8 mouse cellular contexts compared by ENCODE assay signal in the genomic region with DNA sequence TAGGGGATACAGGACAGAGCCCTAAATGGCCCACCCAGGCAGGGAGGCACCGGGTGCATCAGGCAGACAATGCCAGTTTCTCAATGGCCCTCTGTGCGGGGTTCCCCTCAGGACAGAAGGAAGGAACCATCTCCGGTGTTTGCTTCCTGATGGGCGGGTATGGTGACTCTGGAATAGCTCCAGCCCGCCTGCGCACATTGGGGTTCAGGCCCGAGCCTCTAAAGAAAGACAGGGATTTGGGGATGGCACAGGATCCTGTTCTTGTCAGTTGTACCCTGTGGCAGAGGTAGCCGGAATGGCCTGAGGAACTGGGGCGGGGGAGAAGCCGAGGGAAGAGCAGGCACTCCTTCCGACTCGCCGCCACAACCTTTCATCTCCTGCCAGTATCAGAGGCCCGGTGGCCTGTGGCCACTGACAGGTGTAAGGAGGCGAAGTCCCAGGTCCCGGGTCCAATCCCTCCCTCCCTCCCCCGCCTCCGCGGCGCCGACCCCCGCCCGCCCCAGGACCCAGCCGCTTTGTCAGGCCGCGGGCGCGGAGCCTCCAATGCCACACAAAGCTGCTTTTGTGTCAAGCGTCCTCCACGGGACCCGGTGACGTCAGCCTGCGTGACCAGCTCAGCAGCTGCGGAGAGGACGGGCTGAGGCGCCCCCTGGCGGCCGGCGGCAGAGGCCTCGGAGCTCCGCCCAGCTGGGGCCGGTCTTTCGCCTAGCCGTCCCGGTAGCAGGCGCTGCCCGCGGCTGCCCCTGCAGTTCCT. TPM values are rescaled to one million over a fixed set of nuclear protein-coding genes. Genes with fewer than 3 reads are reported as not detected.
DNase-seq lines count a peak whose midpoint lies in the region; ATAC-seq and TF ChIP-seq lines count a peak whose summit lies in the region.

No protein-coding gene starts in this region.

- no peak for TF ChIP-seq EP300 in liver, embryonic 14.5 days (IDR thresholded peaks at IDR 0.05; ENCODE audit: low read depth)
- peak; percentile 86 for TF ChIP-seq EP300 in stomach, postnatal 0 days (optimal IDR thresholded peaks at IDR 0.05)

- TF ChIP-seq CTCF in liver, embryonic 14.5 days (IDR thresholded peaks at IDR 0.05; ENCODE audit: low read depth): peak; percentile 91
- TF ChIP-seq CTCF in stomach, postnatal 0 days (IDR thresholded peaks at IDR 0.05; ENCODE audit: low read depth): peak; percentile 97

- H3K36me3 ChIP-seq in heart, embryonic 14.5 days (ENCODE audit: control insufficient read depth, insufficient read depth, low read length): peaks cover 39% of the 10 kb centered on the region
- H3K36me3 ChIP-seq in liver, embryonic 14.5 days (replicated peaks; ENCODE audit: control insufficient read depth, insufficient read depth, low read depth): peaks cover 25% of the 10 kb centered on the region
- peaks cover 20% of the 10 kb centered on the region for H3K36me3 ChIP-seq in neural tube, embryonic 11.5 days (ENCODE audit: control insufficient read depth, insufficient read depth, low read length)
- H3K36me3 ChIP-seq in stomach, postnatal 0 days (ENCODE audit: control insufficient read depth, insufficient read depth, low read length): peaks cover 22% of the 10 kb centered on the region

- H3K9me3 ChIP-seq in heart, embryonic 14.5 days (ENCODE audit: control insufficient read depth, low read length): no peaks in the 10 kb centered on the region
- no peaks in the 10 kb centered on the region for H3K9me3 ChIP-seq in liver, embryonic 14.5 days (ENCODE audit: control insufficient read depth, low read length)
- no peaks in the 10 kb centered on the region for H3K9me3 ChIP-seq in neural tube, embryonic 11.5 days (ENCODE audit: control insufficient read depth, low read length)
- no peaks in the 10 kb centered on the region for H3K9me3 ChIP-seq in stomach, postnatal 0 days (ENCODE audit: control insufficient read depth, low read length)

- peak overlapping the region; percentile 93 for H3K27ac ChIP-seq in brown adipose tissue, adult 24 weeks (replicated peaks; ENCODE audit: low read depth, low read length)
- H3K27ac ChIP-seq in heart, embryonic 14.5 days (replicated peaks in 1 of 2; ENCODE audit: control insufficient read depth in 1 of 2, insufficient read depth in 1 of 2, low read depth in 2 of 2, low read length in 2 of 2): peak overlapping the region; percentile 86 to 94
- peak overlapping the region; percentile 49 for H3K27ac ChIP-seq in liver, embryonic 14.5 days
- H3K27ac ChIP-seq in neural tube, embryonic 11.5 days (ENCODE audit: low read depth, low read length): peak overlapping the region; percentile 98
- peak overlapping the region; percentile 96 for H3K27ac ChIP-seq in stomach, postnatal 0 days (replicated peaks)

- H3K27me3 ChIP-seq in heart, embryonic 14.5 days (ENCODE audit: control insufficient read depth, insufficient read depth, low read length): no peaks in the 10 kb centered on the region
- no peaks in the 10 kb centered on the region for H3K27me3 ChIP-seq in liver, embryonic 14.5 days (ENCODE audit: control insufficient read depth, insufficient read depth, low read length)
- no peaks in the 10 kb centered on the region for H3K27me3 ChIP-seq in neural tube, embryonic 11.5 days (ENCODE audit: control insufficient read depth, insufficient read depth, low read length)
- no peaks in the 10 kb centered on the region for H3K27me3 ChIP-seq in stomach, postnatal 0 days (ENCODE audit: control insufficient read depth, insufficient read depth, low read length)

- H3K4me2 ChIP-seq in heart, embryonic 14.5 days (ENCODE audit: low read length): peak overlapping the region; percentile 70
- H3K4me2 ChIP-seq in liver, embryonic 14.5 days (ENCODE audit: low read depth): peak overlapping the region; percentile 82
- H3K4me2 ChIP-seq in neural tube, embryonic 11.5 days (ENCODE audit: low read depth): peak overlapping the region; percentile 69
- H3K4me2 ChIP-seq in stomach, postnatal 0 days (replicated peaks; ENCODE audit: low read depth): peak overlapping the region; percentile 74

- 6% methylated on average over 39 of the region's 48 CpGs for WGBS in heart, embryonic 14.5 days
- 4% methylated on average over 48 of the region's 48 CpGs for WGBS in liver, embryonic 14.5 days (ENCODE audit: insufficient replicate concordance)
- 3% methylated on average over 43 of the region's 48 CpGs for WGBS in neural tube, embryonic 11.5 days
- WGBS in stomach, postnatal 0 days: 6% methylated on average over 35 of the region's 48 CpGs

- peaks cover 11% of the 10 kb centered on the region for H3K4me1 ChIP-seq in brown adipose tissue, adult 24 weeks (ENCODE audit: control insufficient read depth, insufficient read depth, insufficient read length, low read length)
- peaks cover 38 to 61% of the 10 kb centered on the region in 2 experiments for H3K4me1 ChIP-seq in heart, embryonic 14.5 days (ENCODE audit: control insufficient read depth in 2 of 2, insufficient read depth in 2 of 2, low read length in 2 of 2)
- peaks cover 5 to 17% of the 10 kb centered on the region in 2 experiments for H3K4me1 ChIP-seq in liver, embryonic 14.5 days (replicated peaks; ENCODE audit: control insufficient read depth in 2 of 2, insufficient read depth in 2 of 2, low read length in 1 of 2)
- peaks cover 38% of the 10 kb centered on the region for H3K4me1 ChIP-seq in neural tube, embryonic 11.5 days (ENCODE audit: control insufficient read depth, insufficient read depth, low read length)
- H3K4me1 ChIP-seq in stomach, postnatal 0 days (replicated peaks; ENCODE audit: control insufficient read depth, insufficient read depth): peaks cover 16% of the 10 kb centered on the region

- peak overlapping the region; percentile 80 for H3K9ac ChIP-seq in heart, embryonic 14.5 days (ENCODE audit: low read length)
- H3K9ac ChIP-seq in liver, embryonic 14.5 days (replicated peaks): peak overlapping the region; percentile 73
- peak overlapping the region; percentile 72 for H3K9ac ChIP-seq in neural tube, embryonic 11.5 days (ENCODE audit: low read length)
- peak overlapping the region; percentile 72 for H3K9ac ChIP-seq in stomach, postnatal 0 days (ENCODE audit: low read length)

- DNase-seq in CD4-positive, CD25-positive, alpha-beta regulatory T cell, adult 2 months (ENCODE audit: low read depth, low spot score): peak; percentile 98
- peak; percentile 49 for DNase-seq in fat pad, adult 2 months (ENCODE audit: extremely low read depth, low read depth, low spot score)
- DNase-seq in kidney, postnatal 14 days: peak; percentile 99
- peak; percentile 88 to 90 (median 90) for DNase-seq in liver, embryonic 14.5 days (ENCODE audit: low read depth in 3 of 3, low spot score in 3 of 3)
- DNase-seq in neural tube, embryonic 11.5 days (ENCODE audit: low spot score): peak; percentile 100
- peak; percentile 99 for DNase-seq in stomach, postnatal 0 days (ENCODE audit: low spot score)

- ATAC-seq in heart, embryonic 14.5 days (ENCODE audit: insufficient number of reproducible peaks, insufficient read depth, low FRiP score, low read depth): peak; percentile 87
- ATAC-seq in liver, embryonic 14.5 days (ENCODE audit: insufficient read depth): peak; percentile 93
- peak; percentile 89 for ATAC-seq in neural tube, embryonic 11.5 days (ENCODE audit: insufficient read depth, low FRiP score, low TSS enrichment)
- peak; percentile 94 for ATAC-seq in stomach, postnatal 0 days (ENCODE audit: low FRiP score, low TSS enrichment)

- H3K4me3 ChIP-seq in brown adipose tissue, adult 24 weeks (ENCODE audit: insufficient read depth, low read depth, low read length): peak overlapping the region; percentile 53
- H3K4me3 ChIP-seq in heart, embryonic 14.5 days (ENCODE audit: control insufficient read depth in 1 of 2, insufficient read depth in 1 of 2, low read depth in 1 of 2, low read length in 2 of 2): peak overlapping the region; percentile 31 to 33
- H3K4me3 ChIP-seq in liver, embryonic 14.5 days (ENCODE audit: insufficient read depth in 1 of 2, low read depth in 2 of 2, low read length in 2 of 2): peak overlapping the region; percentile 30 to 57
- H3K4me3 ChIP-seq in neural tube, embryonic 11.5 days (ENCODE audit: low read depth, low read length): peak overlapping the region; percentile 28
- H3K4me3 ChIP-seq in stomach, postnatal 0 days (ENCODE audit: low read depth, low read length): peak overlapping the region; percentile 37

RNA-seq across cellular contexts. Expression of gene Sema3b, which starts 3.3 kb away (rescaled TPM):
- 3.3 and 3.8 TPM in 2 replicates for polyA plus RNA-seq in brown adipose tissue, adult 24 weeks (2012; ENCODE audit: insufficient read depth, insufficient read length, missing spikeins)
- 6.5 and 7.2 TPM in 2 replicates for polyA plus RNA-seq in heart, embryonic 14.5 days (2014; fragmentation: Nextera tagmentation; extraction: Ambion mirVana)
- 0.22 and 0.31 TPM in 2 replicates for polyA plus RNA-seq in liver, embryonic 14.5 days (2012; rRNA removed)
- 0.25 and 0.33 TPM in 2 replicates for polyA plus RNA-seq in liver, embryonic 14.5 days (2014; fragmentation: Nextera tagmentation; extraction: Ambion mirVana)
- polyA plus RNA-seq in neural tube, embryonic 11.5 days (2014; fragmentation: Nextera tagmentation; extraction: Ambion mirVana): 2.6 and 3.0 TPM in 2 replicates
- 16.3 and 19.1 TPM in 2 replicates for polyA plus RNA-seq in stomach, postnatal 0 days (2015; fragmentation: Nextera tagmentation; extraction: Ambion mirVana)

RNA-seq across cellular contexts. Expression of gene Gnai2, which starts 22.8 kb away (rescaled TPM):
- polyA plus RNA-seq in brown adipose tissue, adult 24 weeks (2012; ENCODE audit: insufficient read depth, insufficient read length, missing spikeins): 87.2 and 112 TPM in 2 replicates
- polyA plus RNA-seq in heart, embryonic 14.5 days (2014; fragmentation: Nextera tagmentation; extraction: Ambion mirVana): 379 and 410 TPM in 2 replicates
- 94.3 and 124 TPM in 2 replicates for polyA plus RNA-seq in liver, embryonic 14.5 days (2012; rRNA removed)
- 137 and 138 TPM in 2 replicates for polyA plus RNA-seq in liver, embryonic 14.5 days (2014; fragmentation: Nextera tagmentation; extraction: Ambion mirVana)
- polyA plus RNA-seq in neural tube, embryonic 11.5 days (2014; fragmentation: Nextera tagmentation; extraction: Ambion mirVana): 434 and 452 TPM in 2 replicates
- 189 and 195 TPM in 2 replicates for polyA plus RNA-seq in stomach, postnatal 0 days (2015; fragmentation: Nextera tagmentation; extraction: Ambion mirVana)

RNA-seq across cellular contexts. Expression of gene Ifrd2, which starts 24.9 kb away (rescaled TPM):
- polyA plus RNA-seq in brown adipose tissue, adult 24 weeks (2012; ENCODE audit: insufficient read depth, insufficient read length, missing spikeins): 21.6 and 23.7 TPM in 2 replicates
- 44.6 and 45.7 TPM in 2 replicates for polyA plus RNA-seq in heart, embryonic 14.5 days (2014; fragmentation: Nextera tagmentation; extraction: Ambion mirVana)
- polyA plus RNA-seq in liver, embryonic 14.5 days (2012; rRNA removed): 113 and 135 TPM in 2 replicates
- polyA plus RNA-seq in liver, embryonic 14.5 days (2014; fragmentation: Nextera tagmentation; extraction: Ambion mirVana): 149 and 173 TPM in 2 replicates
- 35.2 and 39.0 TPM in 2 replicates for polyA plus RNA-seq in neural tube, embryonic 11.5 days (2014; fragmentation: Nextera tagmentation; extraction: Ambion mirVana)
- polyA plus RNA-seq in stomach, postnatal 0 days (2015; fragmentation: Nextera tagmentation; extraction: Ambion mirVana): 35.5 and 42.7 TPM in 2 replicates

RNA-seq across cellular contexts. Expression of gene Hyal3, which starts 31.8 kb away (rescaled TPM):
- 0.63 TPM in 1 of 2 replicates, not detected in the other for polyA plus RNA-seq in brown adipose tissue, adult 24 weeks (2012; ENCODE audit: insufficient read depth, insufficient read length, missing spikeins)
- polyA plus RNA-seq in heart, embryonic 14.5 days (2014; fragmentation: Nextera tagmentation; extraction: Ambion mirVana): 0.46 and 0.53 TPM in 2 replicates
- polyA plus RNA-seq in liver, embryonic 14.5 days (2012; rRNA removed): 0.45 and 0.80 TPM in 2 replicates
- 0.69 and 0.87 TPM in 2 replicates for polyA plus RNA-seq in liver, embryonic 14.5 days (2014; fragmentation: Nextera tagmentation; extraction: Ambion mirVana)
- 0.24 and 0.30 TPM in 2 replicates for polyA plus RNA-seq in neural tube, embryonic 11.5 days (2014; fragmentation: Nextera tagmentation; extraction: Ambion mirVana)
- polyA plus RNA-seq in stomach, postnatal 0 days (2015; fragmentation: Nextera tagmentation; extraction: Ambion mirVana): 1.3 and 1.4 TPM in 2 replicates

RNA-seq across cellular contexts. Expression of gene Naa80, which starts 33.7 kb away (rescaled TPM):
- 25.9 and 31.3 TPM in 2 replicates for polyA plus RNA-seq in brown adipose tissue, adult 24 weeks (2012; ENCODE audit: insufficient read depth, insufficient read length, missing spikeins)
- 10.0 and 14.9 TPM in 2 replicates for polyA plus RNA-seq in heart, embryonic 14.5 days (2014; fragmentation: Nextera tagmentation; extraction: Ambion mirVana)
- polyA plus RNA-seq in liver, embryonic 14.5 days (2012; rRNA removed): 11.4 and 16.9 TPM in 2 replicates
- polyA plus RNA-seq in liver, embryonic 14.5 days (2014; fragmentation: Nextera tagmentation; extraction: Ambion mirVana): 8.9 and 11.8 TPM in 2 replicates
- 15.1 and 15.5 TPM in 2 replicates for polyA plus RNA-seq in neural tube, embryonic 11.5 days (2014; fragmentation: Nextera tagmentation; extraction: Ambion mirVana)
- polyA plus RNA-seq in stomach, postnatal 0 days (2015; fragmentation: Nextera tagmentation; extraction: Ambion mirVana): 13.3 and 14.7 TPM in 2 replicates

Comparison
In these comparisons a context has a peak if more than half of its experiments do, and no peak if none do; other contexts are left out.
1. Peak in every context shown above with its lines: DNase-seq, ATAC-seq, H3K4me3 ChIP-seq and H3K27ac ChIP-seq.
2. DNase-seq: peak in every context shown above with its lines; median percentile 100 in neural tube, embryonic 11.5 days; 99 in kidney, postnatal 14 days; 99 in stomach, postnatal 0 days; 98 in CD4-positive, CD25-positive, alpha-beta regulatory T cell, adult 2 months; 90 in liver, embryonic 14.5 days; 49 in fat pad, adult 2 months.